Mouse (Mus musculus) right cerebral cortex, postnatal 36 days (tissue): ENCODE data around the gene Serp1.
"Not testable (repeated sequence)": the region's sequence is repeated elsewhere in the genome, so short reads cannot be mapped to it uniquely, and the experiment has no call there.

Experiments used
- DNase-seq, 2 experiments: peaks; one replicate each; pipeline ENCODE4 v3.0.0; 2022; ENCODE audit warnings: low spot score in 2 of 2, mixed read lengths in 1 of 2

The Serp1 gene

DNA sequence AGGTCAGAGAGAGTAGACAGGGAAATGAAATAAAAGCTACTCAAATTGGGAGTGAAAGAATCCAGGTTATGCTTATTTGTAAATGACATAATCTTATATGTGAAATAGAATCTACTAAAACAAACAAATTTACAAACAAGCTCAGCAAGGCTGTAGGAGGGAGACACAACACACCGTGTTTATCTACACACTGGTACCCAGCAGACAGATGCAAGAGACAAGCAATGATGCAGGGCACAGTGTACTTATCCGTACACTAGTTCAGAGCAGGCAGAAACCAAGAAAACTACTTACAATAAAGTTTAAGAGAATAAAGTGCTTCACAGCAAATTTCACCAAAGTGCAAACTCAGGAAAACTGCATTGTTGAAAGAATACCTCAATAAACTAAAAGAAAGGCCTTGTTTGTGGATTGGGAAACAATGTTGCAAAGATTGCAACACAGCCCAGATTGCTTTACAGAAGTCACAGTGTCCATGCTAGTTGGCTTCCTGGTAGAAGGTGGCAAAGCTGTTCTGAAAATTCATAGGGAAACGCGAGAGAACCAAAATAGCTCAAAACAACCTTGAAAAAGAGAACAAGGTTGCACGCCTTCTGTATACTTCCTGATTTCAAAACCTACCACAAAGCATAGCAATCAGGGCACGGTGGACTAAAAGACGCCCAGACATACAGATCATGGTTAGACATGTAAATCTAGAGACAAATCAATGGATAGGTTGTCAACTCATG is 17.5 kb downstream of the Serp1 start:
- no peak for DNase-seq

- DNase-seq, result no peak
Observed at GRCm38 (mm10) chr3:58504676-58505075, 21.0 kb downstream of the Serp1 start.

GRCm38 (mm10) chr3:58503720-58504333 is 21.9 kb downstream of the Serp1 start:
- no peak for DNase-seq

DNA sequence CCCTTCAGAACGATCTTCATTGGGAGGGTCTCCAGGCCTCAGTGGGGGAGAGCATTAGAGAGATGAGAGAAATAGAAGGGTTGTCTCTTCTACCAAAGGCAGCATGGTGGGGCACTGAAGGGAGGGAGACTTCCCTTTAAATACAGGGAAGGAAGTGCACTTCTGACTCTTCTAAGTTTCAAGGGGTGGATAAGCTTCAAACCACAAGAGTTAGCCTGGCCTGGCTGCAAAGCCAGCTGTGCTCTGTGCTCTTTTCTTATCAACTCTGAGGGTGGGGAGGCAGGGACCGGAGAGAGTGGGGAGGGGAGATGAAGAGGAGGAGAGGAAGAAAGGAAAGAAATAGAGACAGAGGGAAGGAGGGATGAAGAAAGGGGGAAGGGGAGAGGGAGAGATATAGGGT is 23.7 kb downstream of the Serp1 start:
- DNase-seq, result no peak

DNA sequence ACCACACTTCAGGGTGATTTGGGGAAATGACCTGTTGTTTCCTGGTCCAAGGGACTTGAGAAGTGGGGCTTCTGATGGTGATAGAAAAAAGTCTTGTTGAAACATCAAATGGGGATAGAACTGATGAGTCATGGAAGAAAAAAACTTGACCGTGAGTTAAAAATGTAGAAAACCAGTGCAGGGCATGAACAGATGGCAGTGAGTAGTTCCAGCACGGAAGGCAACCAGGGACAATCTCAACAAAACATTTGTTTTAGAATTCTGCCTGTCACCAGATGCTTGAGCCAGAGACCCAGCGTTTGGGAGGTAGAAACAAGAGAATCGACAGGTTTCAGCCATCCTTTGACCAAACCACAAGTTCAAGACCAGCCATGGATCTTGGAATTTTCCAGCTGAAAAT is 32.1 kb downstream of the Serp1 start:
- peak; percentile 20 to 34 for DNase-seq

DNA sequence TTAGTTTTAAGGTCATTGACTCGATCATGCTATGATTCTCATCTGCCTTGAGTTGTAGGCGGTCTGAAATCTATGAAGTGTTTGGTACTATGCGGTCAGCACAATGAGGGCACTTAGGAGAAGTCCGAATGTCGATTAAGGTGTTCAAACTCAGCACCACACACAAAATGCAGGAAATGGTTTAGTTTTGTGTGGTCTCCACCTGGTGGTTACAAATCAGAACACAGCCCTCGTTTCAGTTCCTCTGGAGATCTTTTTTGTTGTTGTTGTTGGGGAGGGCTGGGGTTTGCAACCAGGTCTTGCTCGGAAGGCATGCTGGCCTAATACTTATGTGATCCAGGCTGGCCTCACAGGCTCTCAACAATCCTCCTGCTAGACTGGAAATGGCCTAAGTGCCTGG is 34.9 kb downstream of the Serp1 start:
- DNase-seq, result peak in 1 of 2 experiments; percentile 10

GRCm38 (mm10) chr3:58487999-58488775 is 37.5 kb downstream of the Serp1 start:
- DNase-seq, result no peak

- no peak for DNase-seq
Observed at GRCm38 (mm10) chr3:58487121-58487520, 38.6 kb downstream of the Serp1 start.

DNA sequence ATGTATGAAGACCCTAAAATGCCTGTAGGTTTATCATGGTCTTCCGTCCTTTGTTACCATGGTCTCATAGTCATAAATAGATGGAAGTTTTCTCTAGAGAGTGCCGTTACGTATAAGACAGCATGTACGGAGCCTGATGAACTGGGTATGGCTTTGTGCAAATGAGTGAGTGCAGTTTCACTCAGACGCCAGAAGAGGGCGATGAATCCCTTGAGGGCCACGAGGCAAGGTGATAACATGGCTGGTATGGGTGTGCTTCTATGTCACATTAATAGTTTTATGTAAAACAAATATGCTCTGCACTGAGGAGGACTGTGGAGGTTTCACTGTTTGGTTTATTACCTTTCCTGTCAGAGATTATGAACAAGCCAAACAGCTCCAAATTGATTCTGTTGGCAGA is 39.8 kb downstream of the Serp1 start:
- no peak for DNase-seq

- DNase-seq, result no peak
Observed at GRCm38 (mm10) chr3:58478755-58479455, 46.8 kb downstream of the Serp1 start.

GRCm38 (mm10) chr3:58475298-58475697 is 50.4 kb downstream of the Serp1 start:
- DNase-seq, result not testable (repeated sequence)
